Mouse (Mus musculus) spleen, adult 12 weeks (tissue): ENCODE measurements around the gene Dhdh.
"Not testable (repeated sequence)": the region's sequence is repeated elsewhere in the genome, so short reads cannot be mapped to it uniquely, and the experiment has no call there.

ENCODE experiments used
- DNase-seq: peaks from one replicate; pipeline ENCODE4 v3.0.0; 2022; ENCODE audit warnings: low spot score

The Dhdh gene

DNA sequence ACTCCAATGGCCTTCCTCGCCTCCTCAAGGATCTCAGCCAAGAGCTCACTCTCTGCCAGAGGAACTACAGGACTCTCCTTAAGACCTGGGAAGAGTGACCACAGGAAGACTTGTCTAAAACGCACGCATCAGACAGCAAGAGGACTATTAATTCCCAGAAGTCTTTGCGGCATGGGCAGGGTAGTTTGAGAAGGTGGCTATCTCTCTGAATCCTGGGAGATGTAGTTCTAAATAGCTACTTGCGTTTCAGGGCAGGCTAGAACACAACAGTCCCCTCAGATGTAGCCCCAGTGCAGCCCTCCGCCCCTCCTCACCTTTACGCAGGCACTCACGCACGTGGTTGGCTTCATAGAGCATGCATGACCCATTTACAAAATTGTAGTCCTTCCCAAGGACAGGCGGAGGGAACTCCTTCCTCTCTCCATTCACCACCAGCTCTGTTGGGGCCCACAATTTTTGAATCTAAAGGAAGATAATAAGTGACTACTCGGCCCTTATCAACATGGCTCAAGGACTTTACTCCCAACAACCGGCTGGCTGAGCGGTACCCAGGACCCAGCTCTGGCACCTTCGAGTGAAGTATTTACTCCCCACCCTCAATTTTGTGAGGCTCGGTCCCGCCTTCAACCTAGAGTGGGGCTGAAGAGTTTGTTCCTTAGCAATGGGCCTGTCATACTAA, 13.2 kb downstream of the Dhdh start:
- no peak for DNase-seq

DNA sequence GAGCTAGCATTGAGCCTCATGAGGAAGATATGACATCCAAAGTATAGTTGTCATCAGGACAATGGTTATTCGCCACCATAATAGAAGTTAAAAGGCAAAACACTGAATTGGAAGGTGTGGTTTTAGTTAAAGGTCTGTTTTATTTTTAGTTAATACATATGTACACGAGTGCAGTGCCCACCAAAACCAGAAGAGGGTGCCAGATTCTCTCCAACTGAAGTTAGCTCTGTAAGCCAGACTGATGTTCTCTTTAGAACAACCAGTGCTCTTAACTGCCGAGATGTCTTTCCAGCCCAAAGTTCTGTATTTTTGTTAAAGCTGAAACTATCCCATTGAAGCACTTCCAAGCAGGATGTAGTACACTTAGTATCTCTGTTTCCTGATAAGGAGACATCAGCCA, 17.7 kb downstream of the Dhdh start:
- peak; percentile 62 for DNase-seq

DNA sequence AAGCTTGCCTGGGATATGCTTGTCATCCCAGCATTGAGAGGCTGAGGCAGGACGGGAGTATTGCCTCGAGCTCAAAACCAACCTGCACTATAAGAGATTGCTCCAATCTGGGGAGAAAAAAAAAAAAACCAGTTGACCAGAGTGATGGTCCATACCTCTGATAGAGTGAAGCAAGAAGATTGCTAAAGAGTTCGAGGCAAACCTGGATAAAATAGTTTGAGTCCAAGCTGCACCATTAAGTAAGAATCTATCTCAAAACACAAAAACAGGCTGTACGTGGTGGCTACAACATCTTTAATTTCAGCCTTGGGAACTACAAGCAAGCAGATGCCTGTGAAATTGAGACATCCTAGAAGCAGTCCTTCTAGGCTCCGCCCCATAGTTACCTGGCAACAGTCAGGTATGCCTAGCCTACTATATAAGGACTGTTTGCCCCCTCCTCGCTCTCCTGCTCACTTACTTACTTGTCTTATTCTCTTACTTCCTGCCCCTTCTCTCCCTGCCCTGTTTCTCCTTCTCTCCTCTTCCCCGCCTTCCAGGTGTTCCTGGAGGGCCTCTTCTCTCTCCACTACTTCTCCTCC, 21.4 kb downstream of the Dhdh start:
- DNase-seq: no peak

DNA sequence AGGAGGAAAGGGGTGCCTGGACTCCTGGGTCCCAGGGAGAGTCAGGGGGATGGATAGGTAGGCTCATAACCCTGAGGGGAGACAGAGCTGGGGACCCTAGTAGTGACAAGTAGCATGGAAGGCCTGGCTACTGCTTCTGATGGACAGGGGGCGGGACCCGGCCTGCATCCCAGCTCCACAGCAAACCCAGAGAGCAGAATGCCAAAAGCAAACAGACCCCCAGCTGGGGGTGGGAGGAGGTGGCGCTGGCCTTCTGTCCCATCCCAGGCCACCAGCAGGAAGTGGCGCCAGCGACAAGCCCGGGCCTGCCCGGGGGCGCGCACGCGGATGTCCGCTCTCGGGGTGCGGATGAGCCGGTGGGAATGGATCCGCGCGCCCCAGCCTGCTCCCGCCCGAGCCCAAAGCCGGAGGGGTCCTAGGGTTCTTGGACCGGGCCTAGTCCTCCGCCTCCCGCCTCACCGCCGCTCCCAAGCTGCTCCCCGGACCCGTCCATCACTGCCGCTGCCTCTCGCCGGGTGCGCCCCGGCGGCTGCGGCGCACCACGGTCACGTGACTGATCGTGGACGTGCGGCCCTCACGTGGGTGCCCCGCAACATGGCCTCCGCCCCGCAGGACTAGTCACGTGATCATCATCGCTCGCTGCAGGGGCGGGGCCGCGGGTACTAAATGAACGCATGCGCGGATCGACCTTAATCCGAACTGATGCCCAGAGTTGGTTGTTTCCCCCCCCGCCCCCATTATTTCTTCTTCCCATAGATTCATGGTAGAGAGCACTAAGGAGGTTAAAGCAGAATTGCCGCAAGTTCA, 22.1 kb downstream of the Dhdh start, which contains the start of gene Bax:
Gene Bax, minus strand, starts transcription at position 616 of the 807 bp plus-strand sequence.
- DNase-seq: peak; percentile 90

DNA sequence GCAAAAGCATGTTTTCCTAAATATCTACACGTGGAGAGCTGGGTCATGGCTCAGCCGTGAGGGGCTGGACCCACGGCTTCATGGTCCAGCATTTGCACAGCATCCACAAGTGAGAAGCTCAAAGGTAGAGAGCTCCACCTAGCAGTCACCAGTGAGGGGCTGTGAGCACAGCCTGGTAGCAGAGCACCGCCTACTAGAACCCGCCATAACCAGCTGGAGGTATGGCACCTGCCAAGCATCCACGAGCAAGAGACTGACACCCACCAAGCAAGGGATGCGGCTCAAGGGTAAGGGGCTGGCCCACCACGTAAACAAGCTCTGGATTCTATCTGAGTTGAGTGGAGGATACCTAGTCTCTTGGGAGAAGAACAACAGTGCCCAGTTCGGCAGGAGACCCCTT, 23.1 kb downstream of the Dhdh start:
- DNase-seq: no peak

DNA sequence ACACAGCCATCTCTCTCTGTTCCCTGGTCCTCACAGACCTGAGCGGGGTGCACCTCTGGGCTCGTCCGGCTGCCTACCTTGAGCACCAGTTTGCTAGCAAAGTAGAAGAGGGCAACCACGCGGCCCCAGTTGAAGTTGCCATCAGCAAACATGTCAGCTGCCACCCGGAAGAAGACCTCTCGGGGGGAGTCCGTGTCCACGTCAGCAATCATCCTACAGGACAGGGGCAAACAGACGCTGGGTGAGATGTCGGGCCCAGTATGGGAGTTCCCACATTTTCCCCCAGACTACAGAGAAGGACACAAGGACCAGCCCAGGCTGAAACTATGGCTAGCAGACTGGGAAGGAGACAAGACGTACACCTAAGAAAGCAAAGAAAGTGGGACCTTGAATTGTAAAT, 23.5 kb downstream of the Dhdh start:
- DNase-seq: no peak

DNA sequence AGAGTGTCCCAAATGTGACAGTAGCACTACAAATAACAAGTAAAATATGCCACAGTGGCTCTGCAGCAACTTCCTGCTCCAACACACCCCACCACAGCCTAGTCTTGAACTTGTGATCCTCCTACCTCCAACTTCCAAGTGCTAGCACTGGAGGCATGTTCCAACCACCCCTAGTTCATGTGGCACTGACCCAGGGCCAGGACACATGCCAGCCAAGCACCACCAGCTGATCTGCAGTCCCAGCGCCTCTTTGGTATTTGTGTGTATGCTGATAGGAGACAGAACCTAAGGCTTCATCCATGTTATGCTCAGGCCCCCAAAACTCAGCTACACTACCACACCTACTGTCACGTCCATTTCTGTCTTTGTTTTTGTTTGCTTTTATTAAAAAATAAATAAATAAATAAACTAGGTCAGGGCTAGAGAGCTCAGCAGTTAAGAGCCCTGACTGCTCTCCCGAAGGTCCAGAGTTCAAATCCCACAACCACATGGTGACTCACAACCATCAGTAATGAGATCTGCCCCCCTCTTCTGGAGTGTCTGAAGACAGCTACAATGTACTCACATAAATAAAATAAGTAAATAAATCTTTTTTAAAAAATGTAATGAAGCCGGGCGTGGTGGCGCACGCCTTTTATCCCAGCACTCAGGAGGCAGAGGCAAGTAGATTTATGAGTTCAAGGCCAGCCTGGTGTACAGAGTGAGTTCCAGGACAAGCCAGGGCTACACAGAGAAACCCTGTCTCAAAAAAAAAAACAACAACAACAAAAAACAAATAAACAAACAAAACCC, 24.4 kb downstream of the Dhdh start:
- no peak for DNase-seq

DNA sequence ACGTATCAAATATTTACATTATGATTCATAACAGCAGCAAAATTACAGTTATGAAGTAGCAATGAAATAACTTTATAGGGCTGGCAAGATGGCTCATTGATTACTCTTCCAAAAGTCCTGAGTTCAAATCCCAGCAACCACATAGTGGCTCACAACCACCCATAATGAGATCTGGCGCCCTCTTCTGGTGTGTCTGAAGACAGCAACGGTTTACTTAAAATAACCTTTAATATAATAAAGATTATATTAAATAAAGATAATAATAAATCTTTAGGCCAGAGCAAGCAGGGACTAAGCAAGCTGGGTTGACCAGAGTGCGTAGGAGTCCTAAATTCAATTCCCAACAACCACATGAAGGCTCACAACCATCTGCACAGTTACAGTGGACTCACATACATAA, 25.7 kb downstream of the Dhdh start:
- DNase-seq: not testable (repeated sequence)

DNA sequence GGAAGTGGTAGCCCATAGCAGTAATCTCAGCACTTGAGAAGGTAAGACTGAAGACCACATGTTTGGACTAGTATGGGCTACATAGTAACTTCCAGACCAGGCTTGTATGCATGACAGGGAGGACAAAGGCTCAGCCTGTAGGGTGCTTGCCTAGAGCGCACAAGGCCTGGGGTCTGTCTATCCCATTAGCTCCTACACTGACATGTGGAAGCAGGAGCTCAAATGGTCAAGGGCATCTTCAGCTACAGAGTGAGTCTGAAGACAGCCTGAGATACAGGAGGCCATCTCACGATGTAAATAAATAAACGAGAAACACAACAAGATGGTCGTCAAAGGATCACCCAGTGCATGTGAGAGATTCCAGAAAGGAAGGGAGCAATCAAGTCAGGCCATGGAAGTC, 26.3 kb downstream of the Dhdh start:
- DNase-seq: no peak

DNA sequence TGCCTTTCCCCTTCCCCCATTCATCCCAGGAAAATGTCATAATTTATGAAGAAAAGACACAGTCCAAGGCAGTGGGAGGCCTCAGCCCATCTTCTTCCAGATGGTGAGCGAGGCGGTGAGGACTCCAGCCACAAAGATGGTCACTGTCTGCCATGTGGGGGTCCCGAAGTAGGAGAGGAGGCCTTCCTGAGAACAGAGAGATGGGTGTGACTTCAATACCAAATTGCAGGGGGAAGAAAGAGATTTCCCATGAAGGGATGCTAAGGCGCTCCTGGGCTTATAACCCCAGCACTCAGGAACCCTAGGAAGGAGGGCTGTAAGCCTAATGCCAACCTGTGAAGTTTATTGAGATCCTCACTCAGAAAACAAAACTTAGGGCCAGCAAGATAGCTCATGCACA, 26.8 kb downstream of the Dhdh start:
- no peak for DNase-seq

DNA sequence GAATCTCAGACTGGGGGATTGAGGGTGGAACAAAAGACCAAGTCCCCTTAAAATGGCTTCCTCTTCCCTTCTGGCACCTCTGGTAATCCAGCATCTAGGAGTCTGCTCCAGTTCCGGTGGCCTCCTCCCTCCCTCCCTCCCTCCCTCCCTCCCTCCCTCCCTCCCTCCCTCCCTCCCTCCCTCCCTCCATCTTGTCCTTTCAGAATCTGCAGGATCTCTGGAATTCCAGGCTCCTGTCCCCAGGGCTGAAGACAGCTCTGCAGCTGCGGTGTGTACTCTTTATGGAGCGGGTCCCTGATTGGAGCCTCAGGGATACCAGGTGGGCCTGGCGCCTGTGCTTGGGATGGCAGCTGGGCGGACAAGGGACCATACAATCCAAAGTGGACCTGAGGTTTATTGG, 27.3 kb downstream of the Dhdh start:
- DNase-seq: no peak

DNA sequence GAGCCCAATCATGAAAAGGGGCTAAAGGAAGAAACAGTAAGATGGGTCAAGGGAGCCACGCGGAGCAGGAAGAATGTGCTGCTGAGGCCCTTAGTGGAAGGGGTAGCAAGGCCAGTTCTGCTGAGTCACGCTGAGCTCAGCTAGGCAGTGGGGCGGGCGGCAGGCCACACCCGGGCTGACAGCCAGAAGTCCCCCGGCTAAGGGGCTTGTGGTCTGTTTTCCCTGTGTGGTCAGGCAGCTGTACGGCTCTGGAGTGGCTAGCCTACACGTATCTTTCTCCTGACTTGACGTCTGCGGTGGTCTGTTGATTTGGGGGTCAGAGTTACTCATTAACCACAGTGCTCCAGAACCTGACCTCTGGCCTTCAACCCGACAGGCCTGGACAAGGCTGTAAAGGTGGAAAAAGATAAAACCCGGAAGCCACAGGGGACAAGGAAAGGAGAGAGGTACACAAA, 27.7 kb downstream of the Dhdh start:
- peak; percentile 76 for DNase-seq

DNA sequence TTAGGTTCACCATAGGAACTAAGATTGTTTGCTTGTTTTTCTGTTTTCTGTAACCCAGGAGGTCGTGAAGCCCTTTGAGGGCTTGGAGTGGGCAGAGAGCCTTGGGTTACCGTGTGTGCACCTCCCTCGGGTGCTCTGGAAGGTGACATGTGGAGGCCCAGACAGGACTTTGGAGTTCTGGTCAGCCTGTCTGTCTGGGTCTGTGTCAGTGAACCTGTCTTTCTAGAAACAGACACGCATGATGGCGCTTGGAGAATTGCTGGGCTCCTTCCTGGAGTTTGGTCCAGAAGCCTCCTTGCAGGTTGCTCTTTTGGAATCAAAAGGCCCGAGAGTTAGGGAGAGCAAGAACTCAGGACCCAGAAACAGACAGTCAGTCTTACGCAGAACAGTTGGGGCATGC, 28.2 kb downstream of the Dhdh start:
- DNase-seq: no peak

DNA sequence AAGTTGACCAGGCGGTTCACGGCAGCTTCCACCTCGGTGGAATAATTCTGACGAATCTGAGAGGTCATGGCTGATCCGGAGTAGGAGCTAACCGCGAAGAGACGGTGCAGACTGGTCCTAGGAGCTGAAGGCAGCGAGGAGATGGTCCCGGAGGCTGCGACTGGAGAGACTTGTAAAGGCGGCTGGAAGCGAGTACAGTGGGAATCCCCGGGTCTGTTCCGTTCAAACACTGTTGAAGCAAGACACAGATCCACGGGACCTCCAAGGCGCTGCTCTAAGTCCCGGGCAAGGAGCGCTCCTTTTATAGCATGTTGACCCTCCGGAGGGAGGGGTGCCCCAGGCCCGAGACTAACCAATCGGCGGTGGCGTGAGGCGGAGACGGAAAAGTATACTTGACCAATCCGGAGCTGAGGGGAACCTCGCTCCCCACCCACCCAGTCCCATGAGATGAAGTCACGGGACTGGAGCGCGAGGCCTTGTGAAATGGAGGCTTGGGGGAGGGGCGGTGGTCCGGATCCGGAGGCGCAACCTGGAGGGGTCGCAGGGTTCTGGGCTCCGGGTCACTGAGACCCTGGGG, 29.0 kb downstream of the Dhdh start, which contains the start of gene Ftl1:
Gene Ftl1, minus strand, starts transcription at position 321 of the 577 bp plus-strand sequence.
- DNase-seq: peak; percentile 92

DNA sequence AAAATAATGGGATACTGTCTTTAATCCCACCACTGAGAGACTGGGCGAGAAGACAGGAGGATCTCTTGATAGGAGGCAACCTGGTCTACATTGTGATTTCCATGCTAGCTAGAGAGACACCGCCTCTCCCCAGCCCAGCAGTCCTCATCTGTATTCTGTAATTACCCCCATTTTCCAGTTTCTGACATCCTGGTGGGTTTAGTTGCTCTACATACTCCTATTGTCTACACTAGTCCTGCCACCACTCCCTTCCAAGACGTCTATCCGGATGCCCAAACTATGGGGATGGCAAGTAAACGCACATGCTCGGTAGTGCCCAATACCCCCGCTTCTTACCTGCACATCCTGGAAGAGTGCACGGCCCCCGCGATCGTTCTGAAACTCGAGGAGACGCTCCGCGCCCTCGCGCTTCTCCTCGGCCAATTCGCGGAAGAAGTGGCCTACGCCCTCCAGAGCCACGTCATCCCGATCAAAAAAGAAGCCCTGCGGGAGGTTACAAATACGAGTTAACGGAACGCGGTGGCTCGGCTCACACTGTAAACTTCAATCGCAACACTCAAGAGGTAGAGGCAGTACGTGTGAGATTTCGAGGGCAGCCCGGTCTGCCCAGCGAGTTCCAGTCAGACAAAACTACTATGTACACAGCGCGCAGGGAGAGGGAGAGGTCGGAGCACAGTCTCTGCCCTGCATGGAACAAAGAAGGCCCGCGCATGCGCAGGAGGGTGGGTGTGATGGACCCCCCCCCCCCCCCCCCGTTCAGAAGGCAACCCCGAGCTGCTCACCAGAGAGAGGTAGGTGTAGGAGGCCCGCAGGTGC, 29.6 kb downstream of the Dhdh start:
- DNase-seq: peak; percentile 67

DNA sequence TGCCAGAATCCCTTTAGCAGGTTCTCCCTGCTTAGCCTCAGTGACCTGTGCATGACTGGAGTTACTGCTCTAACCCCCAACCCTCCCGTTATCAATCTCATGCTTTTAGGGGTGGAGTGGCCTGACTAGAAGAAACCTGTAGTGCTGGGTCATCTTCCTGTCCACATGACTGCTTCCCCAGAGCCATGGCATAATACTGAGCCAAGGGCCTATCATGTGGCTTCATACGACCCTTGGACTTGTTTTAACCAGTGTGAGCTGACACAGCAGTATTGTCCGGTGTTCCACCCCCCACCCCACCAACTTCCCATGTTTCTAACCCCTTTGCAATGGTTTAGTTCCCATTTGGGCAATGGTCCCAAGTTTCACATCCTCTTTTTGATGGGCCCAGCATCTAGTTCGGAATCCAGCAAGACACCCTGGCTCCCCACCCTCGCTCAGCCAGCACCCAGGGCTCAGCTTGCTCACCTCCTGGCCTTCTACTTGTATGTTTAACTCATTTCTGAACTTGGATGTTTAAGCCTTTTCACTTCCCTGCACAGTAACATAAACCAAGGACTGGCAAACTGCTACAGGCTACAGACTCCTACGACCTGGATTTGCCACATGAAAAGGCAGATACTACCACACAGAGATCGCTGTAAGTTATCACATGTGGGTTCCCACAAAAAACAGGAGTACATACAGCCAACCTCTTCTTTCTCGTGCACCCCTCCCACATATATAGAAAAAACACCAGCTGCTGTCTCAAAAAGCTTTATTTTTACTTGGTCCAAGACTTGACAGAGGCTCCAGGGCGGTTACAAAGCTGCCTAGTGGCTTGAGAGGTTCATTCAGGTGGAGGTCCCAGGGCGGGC, 31.2 kb downstream of the Dhdh start:
- no peak for DNase-seq

DNA sequence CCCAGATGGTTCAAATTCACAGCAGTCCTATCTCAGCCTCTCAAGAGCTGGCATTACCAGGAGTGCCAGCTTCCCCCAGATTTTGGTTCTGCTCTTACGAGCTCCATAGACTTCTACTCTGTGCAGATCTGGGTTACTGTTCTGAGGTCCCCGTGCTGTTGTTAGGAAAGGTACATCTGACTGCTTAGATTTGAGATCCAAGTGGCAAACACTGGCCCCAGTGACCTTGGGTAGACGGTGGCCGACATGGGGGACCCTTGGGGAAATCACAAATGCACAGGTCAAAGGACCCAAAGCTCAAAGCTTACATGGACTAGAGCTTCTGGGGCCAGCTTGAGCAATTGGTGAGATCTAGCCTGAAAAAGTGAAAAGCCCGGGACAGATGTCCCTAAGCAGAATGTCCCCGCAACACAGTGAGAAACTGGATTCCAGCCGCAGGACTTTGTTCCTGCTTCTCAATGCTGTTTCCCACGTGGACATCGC, 31.8 kb downstream of the Dhdh start:
- no peak for DNase-seq

DNA sequence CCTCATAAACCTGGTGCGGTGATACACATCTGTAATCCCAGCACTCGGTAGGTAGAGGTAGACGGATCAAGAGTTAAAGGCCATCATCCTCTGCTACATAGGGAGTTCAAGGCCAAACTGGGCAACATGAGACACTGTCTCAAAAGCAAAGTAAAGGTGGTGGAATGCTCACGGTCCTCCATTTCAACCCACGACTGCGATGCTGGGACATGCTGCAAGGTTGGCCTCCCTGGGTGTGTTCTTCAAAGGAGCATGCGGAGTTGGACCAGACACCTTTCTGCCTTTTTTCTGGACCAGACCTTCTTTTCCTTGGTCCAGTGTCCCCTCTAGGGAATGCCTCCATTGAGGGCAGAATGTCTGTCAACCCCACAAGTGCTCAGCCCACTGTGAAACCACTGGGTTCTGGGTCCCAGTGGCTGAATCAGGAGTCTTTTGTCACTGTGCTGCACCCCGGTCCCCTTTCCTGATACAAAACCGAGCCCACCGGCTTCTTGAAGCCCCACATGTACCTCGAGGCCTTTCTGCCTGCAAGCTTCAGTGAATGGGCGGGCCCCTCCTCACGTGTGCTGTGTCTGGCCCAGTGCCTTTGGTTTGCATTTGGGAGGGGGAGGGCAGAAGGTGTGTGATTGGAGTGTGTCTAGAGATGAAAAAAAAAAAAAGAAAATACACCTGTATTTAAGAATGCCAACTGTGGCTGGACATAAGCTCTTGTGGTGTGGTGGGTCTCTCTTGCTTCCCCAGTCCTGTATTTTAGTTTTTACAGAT, 32.5 kb downstream of the Dhdh start:
- DNase-seq: no peak

DNA sequence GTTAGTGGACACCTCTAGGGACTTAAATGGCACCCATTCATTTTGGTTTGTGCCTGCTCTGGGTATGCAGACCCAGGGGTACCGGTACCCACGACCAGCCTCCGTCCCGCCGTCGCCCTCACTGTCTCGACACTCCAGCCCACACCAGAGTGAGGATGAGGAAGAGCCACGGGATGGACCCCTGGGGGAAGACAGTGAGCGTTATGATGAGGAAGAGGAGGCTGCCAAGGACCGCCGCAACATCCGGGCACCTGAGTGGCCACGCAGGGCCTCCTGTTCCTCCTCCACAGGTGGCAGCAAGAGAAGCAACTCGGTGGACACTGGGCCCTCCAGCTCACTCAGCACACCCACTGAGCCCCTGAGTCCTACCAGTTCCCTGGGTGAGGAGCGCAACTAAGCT, 33.6 kb downstream of the Dhdh start:
- no peak for DNase-seq
